15 mouse cellular contexts compared by ENCODE assay signal in the genomic region with DNA sequence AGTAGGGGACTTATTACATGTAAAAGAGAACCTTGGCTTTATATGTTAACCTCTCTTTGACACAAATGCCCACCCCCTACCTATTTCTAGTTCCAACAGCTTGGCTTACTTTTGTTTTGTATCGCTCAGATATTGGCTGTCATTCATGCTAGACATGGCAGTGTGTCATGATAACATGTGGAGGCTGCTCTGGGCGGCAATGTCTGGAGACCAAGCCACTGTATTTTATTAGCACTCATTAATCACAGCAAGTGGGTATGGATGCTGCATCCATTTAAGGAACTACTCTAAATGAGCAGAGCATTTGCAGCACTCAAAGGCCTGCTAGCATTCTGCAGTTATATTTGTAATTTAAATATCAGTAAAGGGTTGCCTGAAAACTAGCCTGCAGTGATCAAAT.
"Had no signal": no experiment of that assay in that cellular context is flagged by ENCODE, and none has a peak within 500 bp of the region (broad histone marks: within the 10 kb centered on the region; RNA-seq: fewer than 3 reads in every experiment).

No protein-coding gene starts in this region.

- H3K4me3 ChIP-seq: limb, embryonic 13.5 days; midbrain, embryonic 10.5 days; midbrain, embryonic 15.5 days had no signal

- ATAC-seq: lung, postnatal 0 days; midbrain, embryonic 15.5 days had no signal

- H3K4me2 ChIP-seq: limb, embryonic 13.5 days; midbrain, embryonic 15.5 days had no signal

- H3K9ac ChIP-seq: limb, embryonic 13.5 days; liver, embryonic 14.5 days; midbrain, embryonic 15.5 days had no signal

- H3K9me3 ChIP-seq: limb, embryonic 13.5 days; midbrain, embryonic 10.5 days; midbrain, embryonic 15.5 days had no signal

- H3K4me1 ChIP-seq: limb, embryonic 13.5 days; midbrain, embryonic 10.5 days; midbrain, embryonic 15.5 days had no signal

- H3K27me3 ChIP-seq: limb, embryonic 13.5 days; midbrain, embryonic 15.5 days had no signal

- H3K36me3 ChIP-seq: limb, embryonic 13.5 days; midbrain, embryonic 10.5 days; midbrain, embryonic 15.5 days had no signal

- H3K27ac ChIP-seq: limb, embryonic 13.5 days; liver, embryonic 14.5 days; midbrain, embryonic 10.5 days; midbrain, embryonic 15.5 days had no signal

- DNase-seq: kidney, adult 18-20 months; kidney, postnatal 10 days; kidney, postnatal 4 days; left cerebral cortex, postnatal 4 days; lung, adult 2 months; lung, postnatal 4 days; right cerebral cortex, adult 18-20 months; right cerebral cortex, postnatal 25 days; thymus, adult 18-20 months; thymus, postnatal 14 days had no signal
